Mouse (Mus musculus): Measurements from ENCODE around the gene Smim8.

Gene Smim8

GRCm38 (mm10) chr4:34720127-34720895, 57.9 kb downstream of the Smim8 start:
- DNase-seq (ENCODE audit: low read depth, low spot score), result no peak

DNA sequence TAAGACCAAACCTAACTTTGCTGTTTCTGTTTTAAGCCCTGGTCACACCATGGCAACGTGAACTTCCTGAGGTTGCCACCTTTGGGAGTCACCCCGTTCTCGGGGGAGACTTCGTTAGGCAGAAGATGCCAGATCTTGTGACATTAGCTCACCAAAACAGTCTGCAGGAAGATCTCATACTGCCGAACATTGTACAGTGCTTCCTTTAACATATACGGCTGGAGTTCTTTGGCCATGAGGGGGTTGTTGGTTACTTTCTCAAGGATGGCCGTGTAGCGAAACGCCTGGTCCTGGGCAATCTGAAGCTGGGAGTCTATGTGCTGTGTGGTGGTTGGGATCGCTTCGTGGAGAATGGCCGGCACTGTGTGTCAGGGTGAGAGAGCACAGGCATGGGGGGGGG, 58.8 kb downstream of the Smim8 start:
- DNase-seq (ENCODE audit: low read depth, low spot score), result no peak

Measured in telencephalon, adult 2 months (tissue).